Mouse (Mus musculus) limb, embryonic 13.5 days (tissue): ENCODE measurements around the gene Acvr1c. TPM values are rescaled to one million over a fixed set of nuclear protein-coding genes. Genes with fewer than 3 reads are reported as not detected.

Source experiments
- ATAC-seq: fragments of 200-750 bp; cut with Nextera tagmentation; 2 replicates; pipeline ENCODE4 v1.8.0; 2017; ENCODE audit warnings: low read depth, moderate number of reproducible peaks, moderate TSS enrichment; ENCODE audit not compliant: low FRiP score
- H3K27ac ChIP-seq: fragments of 300-500 bp; sonication (generic); 2 replicates; pipeline ENCODE4 v1.5.1; 2015; ENCODE audit warnings: inconsistent platforms, mild to moderate bottlenecking, moderate library complexity
- H3K27me3 ChIP-seq: fragments of 300-500 bp; sonication (generic); 2 replicates; pipeline ENCODE4 v1.6.1; 2015; ENCODE audit warnings: mild to moderate bottlenecking, inconsistent platforms
- H3K36me3 ChIP-seq: fragments of 300-500 bp; sonication (generic); 2 replicates; pipeline ENCODE4 v1.6.1; 2015; ENCODE audit warnings: inconsistent platforms, mild to moderate bottlenecking, moderate library complexity
- H3K4me1 ChIP-seq: fragments of 300-500 bp; sonication (generic); 2 replicates; pipeline ENCODE4 v1.6.1; 2015; ENCODE audit warnings: inconsistent platforms
- H3K4me2 ChIP-seq: fragments of 300-500 bp; sonication (generic); replicated peaks from 2 replicates; pipeline ENCODE4 v1.6.1; 2015; ENCODE audit warnings: inconsistent platforms, mild to moderate bottlenecking, moderate library complexity
- H3K4me3 ChIP-seq: fragments of 300-500 bp; sonication (generic); 2 replicates; pipeline ENCODE4 v1.5.1; 2015; ENCODE audit warnings: moderate library complexity, mild to moderate bottlenecking, inconsistent platforms
- H3K9ac ChIP-seq: fragments of 300-500 bp; sonication (generic); 2 replicates; pipeline ENCODE4 v1.6.1; 2015; ENCODE audit warnings: mild to moderate bottlenecking, inconsistent platforms
- H3K9me3 ChIP-seq: fragments of 300-500 bp; sonication (generic); 2 replicates; pipeline ENCODE4 v1.6.1; 2016; ENCODE audit warnings: inconsistent platforms
- WGBS: fragments of 180-500 bp; shearing (Covaris S2); methylation state at CpG from one replicate; pipeline ENCODE4 v1.1.7; 2015; 5-methylcytosine and 5-hydroxymethylcytosine counted together
- polyA plus RNA-seq: library from polyadenylated mRNA; unstranded; fragments of >200 nt; fragmentation: Nextera tagmentation; extraction: Ambion mirVana; gene quantifications from 2 replicates; pipeline ENCODE4 v1.2.1, GENCODE M21; 2015

The Acvr1c gene
- 0.10 and 0.20 TPM in 2 replicates for polyA plus RNA-seq

- H3K36me3 ChIP-seq, result no peaks in the 10 kb centered on the region
- under 1% methylated on average over 52 of the region's 65 CpGs for WGBS
- ATAC-seq, result peak; percentile 75
Measured at GRCm38 (mm10) chr2:58357414-58358131, at the start of gene Acvr1c. Gene Acvr1c (minus strand): TSS chr2:58357895.

GRCm38 (mm10) chr2:58403481-58403880 lies 45.8 kb upstream of the Acvr1c start:
- no peaks in the 10 kb centered on the region for H3K36me3 ChIP-seq
- no peak for ATAC-seq

More at GRCm38 (mm10) chr2:58357414-58358131, at the start of gene Acvr1c:
- H3K27me3 ChIP-seq, result peaks cover 45% of the 10 kb centered on the region
- peak within 1 kb of the TSS; percentile 61 for H3K4me3 ChIP-seq
- H3K27ac ChIP-seq, result no peak within 1 kb of the TSS
- peaks cover 13% of the 10 kb centered on the region for H3K4me1 ChIP-seq
- H3K4me2 ChIP-seq, result peak within 1 kb of the TSS; percentile 100
- peak within 1 kb of the TSS; percentile 66 for H3K9ac ChIP-seq
- H3K9me3 ChIP-seq, result no peaks in the 10 kb centered on the region

GRCm38 (mm10) chr2:58388601-58389000 lies 30.9 kb upstream of the Acvr1c start:
- ATAC-seq, result no peak
- no peak overlapping the region for H3K9ac ChIP-seq
- 87% methylated on average over 7 of the region's 7 CpGs for WGBS

More at GRCm38 (mm10) chr2:58403481-58403880, 45.8 kb upstream of the Acvr1c start:
- no peaks in the 10 kb centered on the region for H3K9me3 ChIP-seq
- H3K4me2 ChIP-seq, result no peak overlapping the region
- no peaks in the 10 kb centered on the region for H3K4me1 ChIP-seq
- H3K27ac ChIP-seq, result no peak overlapping the region
- no peaks in the 10 kb centered on the region for H3K27me3 ChIP-seq
- 90% methylated on average over 2 of the region's 2 CpGs for whole genome bisulfite sequencing
- no peak overlapping the region for H3K4me3 ChIP-seq
- no peak overlapping the region for H3K9ac ChIP-seq

GRCm38 (mm10) chr2:58380020-58380419 lies 22.3 kb upstream of the Acvr1c start:
- H3K27ac ChIP-seq, result no peak overlapping the region
- no peak overlapping the region for H3K4me2 ChIP-seq
- H3K9ac ChIP-seq, result no peak overlapping the region
- H3K4me3 ChIP-seq, result no peak overlapping the region
- no peaks in the 10 kb centered on the region for H3K36me3 ChIP-seq
- H3K27me3 ChIP-seq, result no peaks in the 10 kb centered on the region
- H3K4me1 ChIP-seq, result no peaks in the 10 kb centered on the region
- H3K9me3 ChIP-seq, result no peaks in the 10 kb centered on the region
- WGBS, result 77% methylated on average over 5 of the region's 5 CpGs
- ATAC-seq, result no peak

More at GRCm38 (mm10) chr2:58388601-58389000, 30.9 kb upstream of the Acvr1c start:
- no peak overlapping the region for H3K4me2 ChIP-seq
- H3K36me3 ChIP-seq, result no peaks in the 10 kb centered on the region
- H3K9me3 ChIP-seq, result no peaks in the 10 kb centered on the region
- no peak overlapping the region for H3K4me3 ChIP-seq
- no peaks in the 10 kb centered on the region for H3K27me3 ChIP-seq
- H3K4me1 ChIP-seq, result no peaks in the 10 kb centered on the region
- H3K27ac ChIP-seq, result no peak overlapping the region

GRCm38 (mm10) chr2:58379475-58379874 lies 21.8 kb upstream of the Acvr1c start:
- Histone ChIP-seq H3K9ac (no peak overlapping the region), H3K9me3 (no peaks in the 10 kb centered on the region), H3K4me1 (no peaks in the 10 kb centered on the region), H3K27me3 (no peaks in the 10 kb centered on the region), H3K27ac (no peak overlapping the region), H3K36me3 (no peaks in the 10 kb centered on the region), H3K4me3 (no peak overlapping the region), H3K4me2 (no peak overlapping the region)
- no peak for ATAC-seq
- WGBS, result 66% methylated on average over 1 of the region's 1 CpGs

GRCm38 (mm10) chr2:58377417-58378130 lies 19.9 kb upstream of the Acvr1c start:
- Histone ChIP-seq H3K4me2 (no peak overlapping the region), H3K4me1 (no peaks in the 10 kb centered on the region), H3K27ac (no peak overlapping the region), H3K27me3 (no peaks in the 10 kb centered on the region), H3K4me3 (no peak overlapping the region), H3K9me3 (no peaks in the 10 kb centered on the region), H3K36me3 (no peaks in the 10 kb centered on the region), H3K9ac (no peak overlapping the region)
- no peak for ATAC-seq
- WGBS, result 74% methylated on average over 9 of the region's 9 CpGs

GRCm38 (mm10) chr2:58366196-58366595 lies 8.5 kb upstream of the Acvr1c start:
- 83% methylated on average over 3 of the region's 3 CpGs for WGBS
- H3K9me3 ChIP-seq, result no peaks in the 10 kb centered on the region

GRCm38 (mm10) chr2:58361361-58362046 lies 3.8 kb upstream of the Acvr1c start:
- H3K27ac ChIP-seq, result no peak overlapping the region
- H3K9me3 ChIP-seq, result no peaks in the 10 kb centered on the region
- H3K4me2 ChIP-seq, result no peak overlapping the region
- no peak for ATAC-seq
- no peaks in the 10 kb centered on the region for H3K36me3 ChIP-seq
- peaks cover 28% of the 10 kb centered on the region for H3K27me3 ChIP-seq
- peaks cover 13% of the 10 kb centered on the region for H3K4me1 ChIP-seq
- no peak overlapping the region for H3K9ac ChIP-seq
- 86% methylated on average over 3 of the region's 3 CpGs for whole genome bisulfite sequencing
- H3K4me3 ChIP-seq, result no peak overlapping the region

More at GRCm38 (mm10) chr2:58366196-58366595, 8.5 kb upstream of the Acvr1c start:
- Histone ChIP-seq H3K4me1 (no peaks in the 10 kb centered on the region), H3K4me2 (no peak overlapping the region), H3K36me3 (no peaks in the 10 kb centered on the region), H3K4me3 (no peak overlapping the region), H3K9ac (no peak overlapping the region), H3K27ac (no peak overlapping the region), H3K27me3 (no peaks in the 10 kb centered on the region)
- ATAC-seq, result no peak

- Histone ChIP-seq H3K4me2 (peak overlapping the region; percentile 100), H3K4me1 (peaks cover 13% of the 10 kb centered on the region), H3K4me3 (peak overlapping the region; percentile 61), H3K36me3 (no peaks in the 10 kb centered on the region), H3K9ac (peak overlapping the region; percentile 66), H3K27me3 (peaks cover 45% of the 10 kb centered on the region), H3K27ac (no peak overlapping the region), H3K9me3 (no peaks in the 10 kb centered on the region)
- peak; percentile 54 for ATAC-seq
- WGBS, result 8% methylated on average over 3 of the region's 3 CpGs
Measured at GRCm38 (mm10) chr2:58358132-58358460, 401 bp upstream of the Acvr1c start.

- Histone ChIP-seq H3K4me1 (peaks cover 13% of the 10 kb centered on the region), H3K4me2 (peak overlapping the region; percentile 100), H3K9me3 (no peaks in the 10 kb centered on the region), H3K4me3 (peak overlapping the region; percentile 61), H3K9ac (peak overlapping the region; percentile 66; the same call in 1 of the 2 replicates), H3K27ac (no peak overlapping the region), H3K27me3 (peaks cover 45% of the 10 kb centered on the region), H3K36me3 (no peaks in the 10 kb centered on the region)
- ATAC-seq, result 0 out of 2 replicates have a peak, but pooled peaks have one; percentile 46
- WGBS, result 2% methylated on average over 7 of the region's 7 CpGs
Measured at GRCm38 (mm10) chr2:58357068-58357413, 654 bp downstream of the Acvr1c start.

GRCm38 (mm10) chr2:58354389-58354788 lies 3.3 kb downstream of the Acvr1c start:
- H3K9ac ChIP-seq, result no peak overlapping the region
- peaks cover 13% of the 10 kb centered on the region for H3K4me1 ChIP-seq
- WGBS, result 78% methylated on average over 3 of the region's 3 CpGs
- H3K9me3 ChIP-seq, result no peaks in the 10 kb centered on the region
- no peak overlapping the region for H3K27ac ChIP-seq
- peaks cover 44% of the 10 kb centered on the region for H3K27me3 ChIP-seq
- no peaks in the 10 kb centered on the region for H3K36me3 ChIP-seq
- H3K4me3 ChIP-seq, result no peak overlapping the region
- ATAC-seq, result no peak
- no peak overlapping the region for H3K4me2 ChIP-seq

- WGBS, result 54% methylated on average over 5 of the region's 5 CpGs
Measured at GRCm38 (mm10) chr2:58352846-58353245, 4.8 kb downstream of the Acvr1c start.

More at GRCm38 (mm10) chr2:58352846-58353245, 4.8 kb downstream of the Acvr1c start:
- Histone ChIP-seq H3K27me3 (peaks cover 29% of the 10 kb centered on the region), H3K4me2 (no peak overlapping the region), H3K27ac (no peak overlapping the region), H3K9ac (no peak overlapping the region), H3K4me3 (no peak overlapping the region), H3K36me3 (no peaks in the 10 kb centered on the region), H3K9me3 (no peaks in the 10 kb centered on the region), H3K4me1 (peaks cover 12% of the 10 kb centered on the region)
- no peak for ATAC-seq
